Mouse (Mus musculus) forebrain, embryonic 13.5 days (tissue): ENCODE measurements at regions not wholly inside any gene's neighbourhood (a gene's known extent, or its start where the extent isn't known, plus 50 kb on each side); places are given as distances from the start of the nearest gene placed in this dataset.

Source experiments
- ATAC-seq: fragments of 200-750 bp; cut with Nextera tagmentation; 2 replicates; pipeline ENCODE4 v1.8.0; 2017
- H3K27ac ChIP-seq: fragments of 300-500 bp; sonication (generic); 2 replicates; pipeline ENCODE4 v1.5.1; 2015; ENCODE audit warnings: inconsistent platforms, mild to moderate bottlenecking, moderate library complexity
- H3K27me3 ChIP-seq: fragments of 300-500 bp; sonication (generic); 2 replicates; pipeline ENCODE4 v1.6.1; 2015; ENCODE audit warnings: mild to moderate bottlenecking, inconsistent platforms
- H3K36me3 ChIP-seq: fragments of 300-500 bp; sonication (generic); 2 replicates; pipeline ENCODE4 v1.6.1; 2015; ENCODE audit warnings: mild to moderate bottlenecking, inconsistent platforms; ENCODE audit not compliant: poor library complexity, severe bottlenecking
- H3K4me1 ChIP-seq: fragments of 300-500 bp; sonication (generic); 2 replicates; pipeline ENCODE4 v1.6.1; 2015; ENCODE audit warnings: inconsistent platforms
- H3K4me2 ChIP-seq: fragments of 300-500 bp; sonication (generic); 2 replicates; pipeline ENCODE4 v1.6.1; 2015; ENCODE audit warnings: inconsistent platforms, mild to moderate bottlenecking, moderate library complexity
- H3K4me3 ChIP-seq: fragments of 300-500 bp; sonication (generic); 2 replicates; pipeline ENCODE4 v1.5.1; 2015; ENCODE audit warnings: mild to moderate bottlenecking, inconsistent platforms
- H3K9ac ChIP-seq: fragments of 300-500 bp; sonication (generic); 2 replicates; pipeline ENCODE4 v1.6.1; 2015; ENCODE audit warnings: mild to moderate bottlenecking, inconsistent platforms
- H3K9me3 ChIP-seq: fragments of 300-500 bp; sonication (generic); replicated peaks from 2 replicates; pipeline ENCODE4 v1.6.1; 2016; ENCODE audit warnings: inconsistent platforms
- WGBS: fragments of 180-500 bp; shearing (Covaris S2); methylation state at CpG from one replicate; pipeline ENCODE4 v1.1.7; 2015; 5-methylcytosine and 5-hydroxymethylcytosine counted together

- Histone ChIP-seq H3K27me3 (no peaks in the 10 kb centered on the region), H3K9me3 (no peaks in the 10 kb centered on the region), H3K27ac (no peak overlapping the region), H3K4me1 (no peaks in the 10 kb centered on the region), H3K36me3 (no peaks in the 10 kb centered on the region), H3K4me3 (no peak overlapping the region), H3K9ac (no peak overlapping the region), H3K4me2 (no peak overlapping the region)
- 90% methylated on average over 4 of the region's 4 CpGs for WGBS
- 0 out of 2 replicates have a peak, but pooled peaks have one; percentile 10 for ATAC-seq
Observed at GRCm38 (mm10) chr10:56453578-56454069, 76.5 kb downstream of the Gja1 start.

DNA sequence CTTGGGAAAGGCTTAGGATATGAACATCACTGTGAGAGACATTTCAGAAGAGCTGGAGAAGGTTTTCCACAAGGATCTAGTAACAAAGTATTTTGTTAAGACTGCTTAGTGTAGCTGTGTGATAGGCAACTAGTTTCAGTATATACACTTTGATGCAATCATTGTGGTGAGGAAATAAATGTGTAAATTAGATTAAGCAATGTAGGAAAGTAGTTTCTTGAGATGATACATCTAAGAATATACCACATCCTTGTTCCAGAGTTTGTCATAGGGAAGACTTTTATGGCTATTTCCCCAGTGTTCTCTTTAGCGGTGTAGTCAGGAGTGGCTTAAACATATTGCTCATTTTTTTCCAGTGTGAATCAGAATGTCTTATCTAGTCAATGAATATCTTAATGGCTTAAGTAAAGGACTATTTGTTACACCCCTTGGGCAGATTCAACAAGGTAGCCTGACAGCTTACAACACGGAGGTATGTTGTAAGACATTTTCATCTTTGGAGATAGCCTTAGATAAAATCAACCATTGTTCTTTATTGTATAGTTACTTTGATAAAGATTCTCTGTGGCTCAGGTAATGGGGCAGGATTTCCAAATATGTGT is 78.8 kb downstream of the Gja1 start:
- no peaks in the 10 kb centered on the region for H3K36me3 ChIP-seq
- H3K27me3 ChIP-seq: no peaks in the 10 kb centered on the region
- H3K9ac ChIP-seq: no peak overlapping the region
- H3K4me1 ChIP-seq: no peaks in the 10 kb centered on the region
- no peak overlapping the region for H3K4me2 ChIP-seq
- 92% methylated on average over 2 of the region's 2 CpGs for WGBS
- no peak for ATAC-seq
- no peak overlapping the region for H3K4me3 ChIP-seq
- H3K27ac ChIP-seq: no peak overlapping the region
- no peaks in the 10 kb centered on the region for H3K9me3 ChIP-seq

GRCm38 (mm10) chr10:56468537-56468936 is 91.4 kb downstream of the Gja1 start:
- Histone ChIP-seq H3K27ac (no peak overlapping the region), H3K36me3 (no peaks in the 10 kb centered on the region), H3K27me3 (no peaks in the 10 kb centered on the region), H3K9ac (no peak overlapping the region), H3K9me3 (no peaks in the 10 kb centered on the region), H3K4me3 (no peak overlapping the region), H3K4me1 (no peaks in the 10 kb centered on the region), H3K4me2 (no peak overlapping the region)
- WGBS: 77% methylated on average over 6 of the region's 6 CpGs
- ATAC-seq: no peak

GRCm38 (mm10) chr10:56468993-56469712 is 92.0 kb downstream of the Gja1 start:
- 75% methylated on average over 15 of the region's 15 CpGs for WGBS
- Histone ChIP-seq H3K27ac (no peak overlapping the region), H3K9me3 (no peaks in the 10 kb centered on the region), H3K27me3 (no peaks in the 10 kb centered on the region), H3K9ac (no peak overlapping the region), H3K4me1 (no peaks in the 10 kb centered on the region), H3K36me3 (no peaks in the 10 kb centered on the region), H3K4me2 (no peak overlapping the region), H3K4me3 (no peak overlapping the region)
- ATAC-seq: no peak

- WGBS: 82% methylated on average over 3 of the region's 3 CpGs
Observed at GRCm38 (mm10) chr10:56469895-56470294, 92.8 kb downstream of the Gja1 start.

GRCm38 (mm10) chr10:56474951-56475350 is 97.8 kb downstream of the Gja1 start:
- ATAC-seq: no peak
- Histone ChIP-seq H3K4me2 (no peak overlapping the region), H3K9ac (no peak overlapping the region), H3K4me1 (no peaks in the 10 kb centered on the region), H3K9me3 (no peaks in the 10 kb centered on the region), H3K36me3 (no peaks in the 10 kb centered on the region), H3K4me3 (no peak overlapping the region), H3K27ac (no peak overlapping the region), H3K27me3 (no peaks in the 10 kb centered on the region)
- WGBS: 82% methylated on average over 6 of the region's 6 CpGs

More at GRCm38 (mm10) chr10:56469895-56470294, 92.8 kb downstream of the Gja1 start:
- no peak overlapping the region for H3K4me3 ChIP-seq
- no peaks in the 10 kb centered on the region for H3K27me3 ChIP-seq
- no peaks in the 10 kb centered on the region for H3K9me3 ChIP-seq
- no peaks in the 10 kb centered on the region for H3K4me1 ChIP-seq
- no peak for ATAC-seq
- H3K27ac ChIP-seq: no peak overlapping the region
- no peak overlapping the region for H3K9ac ChIP-seq
- H3K36me3 ChIP-seq: no peaks in the 10 kb centered on the region
- no peak overlapping the region for H3K4me2 ChIP-seq

DNA sequence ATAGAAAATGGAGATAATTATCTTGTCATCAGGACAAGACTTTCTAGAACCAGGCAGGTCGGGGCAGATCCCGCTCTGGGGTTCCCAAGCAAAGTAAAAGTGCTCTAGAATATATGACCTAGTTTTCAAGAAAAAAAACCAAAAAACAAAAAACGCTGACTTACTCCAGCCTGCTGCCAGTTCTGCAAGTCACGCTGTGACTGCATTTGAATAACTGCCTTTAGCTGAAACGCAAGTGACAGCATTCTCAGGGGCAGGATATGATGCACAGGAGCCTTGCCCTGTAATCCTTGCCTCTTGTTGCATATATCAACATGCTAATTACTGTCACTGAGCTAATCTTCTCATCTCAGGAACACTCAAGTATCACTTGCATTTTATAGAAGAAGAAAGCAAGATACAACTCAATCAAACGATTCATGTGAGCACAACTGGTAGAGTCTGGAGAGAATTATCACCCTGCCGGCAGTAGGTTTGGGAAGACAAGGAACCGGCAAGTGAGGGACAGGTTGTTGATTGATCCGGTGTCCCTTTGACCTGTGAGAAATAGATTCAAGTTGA is 105.1 kb downstream of the Gja1 start:
- Histone ChIP-seq H3K9ac (no peak overlapping the region), H3K4me3 (no peak overlapping the region), H3K36me3 (no peaks in the 10 kb centered on the region), H3K27ac (no peak overlapping the region), H3K4me1 (0 out of 2 replicates have a peak, but pooled peaks cover 3% of the 10 kb centered on the region), H3K27me3 (no peaks in the 10 kb centered on the region), H3K4me2 (no peak overlapping the region), H3K9me3 (no peaks in the 10 kb centered on the region)
- no peak for ATAC-seq
- WGBS: 70% methylated on average over 9 of the region's 9 CpGs

GRCm38 (mm10) chr10:56484931-56485330 is 107.8 kb downstream of the Gja1 start:
- Histone ChIP-seq H3K36me3 (no peaks in the 10 kb centered on the region), H3K27me3 (no peaks in the 10 kb centered on the region), H3K9me3 (no peaks in the 10 kb centered on the region), H3K27ac (no peak overlapping the region), H3K9ac (no peak overlapping the region), H3K4me1 (0 out of 2 replicates have a peak, but pooled peaks cover 3% of the 10 kb centered on the region), H3K4me2 (no peak overlapping the region), H3K4me3 (no peak overlapping the region)
- ATAC-seq: peak; percentile 88
- WGBS: 72% methylated on average over 8 of the region's 8 CpGs

- Histone ChIP-seq H3K9ac (no peak overlapping the region), H3K4me3 (no peak overlapping the region), H3K27ac (no peak overlapping the region), H3K27me3 (no peaks in the 10 kb centered on the region), H3K4me1 (0 out of 2 replicates have a peak, but pooled peaks cover 3% of the 10 kb centered on the region), H3K36me3 (no peaks in the 10 kb centered on the region), H3K4me2 (no peak overlapping the region), H3K9me3 (no peaks in the 10 kb centered on the region)
- no peak for ATAC-seq
- 85% methylated on average over 5 of the region's 5 CpGs for WGBS
Observed at GRCm38 (mm10) chr10:56485746-56486145, 108.6 kb downstream of the Gja1 start.

DNA sequence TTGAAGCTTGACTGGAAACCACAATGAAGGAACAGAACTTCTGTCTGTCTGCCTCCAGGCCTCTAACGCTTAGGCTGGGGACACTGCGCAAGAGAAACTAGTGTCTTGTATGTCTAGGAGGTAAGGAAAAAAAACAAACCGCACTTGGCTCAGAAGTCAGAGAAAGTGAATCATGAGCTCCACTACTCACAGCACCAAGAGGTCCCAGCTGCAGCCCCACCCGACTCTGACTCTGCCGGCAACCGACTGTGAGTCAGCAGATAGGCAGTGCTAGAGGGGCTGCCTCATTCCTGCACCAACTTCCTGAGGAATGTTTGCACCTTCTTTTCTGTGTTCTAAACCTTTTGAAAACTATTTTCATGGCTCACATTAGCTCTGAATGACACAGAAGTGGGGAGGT is 109.5 kb downstream of the Gja1 start:
- no peak for ATAC-seq
- no peaks in the 10 kb centered on the region for H3K27me3 ChIP-seq
- no peak overlapping the region for H3K27ac ChIP-seq
- WGBS: 82% methylated on average over 6 of the region's 6 CpGs
- no peaks in the 10 kb centered on the region for H3K9me3 ChIP-seq
- no peak overlapping the region for H3K4me3 ChIP-seq
- 0 out of 2 replicates have a peak, but pooled peaks cover 3% of the 10 kb centered on the region for H3K4me1 ChIP-seq
- no peak overlapping the region for H3K4me2 ChIP-seq
- H3K9ac ChIP-seq: no peak overlapping the region
- no peaks in the 10 kb centered on the region for H3K36me3 ChIP-seq

- 77% methylated on average over 1 of the region's 1 CpGs for WGBS
- Histone ChIP-seq H3K9me3 (no peaks in the 10 kb centered on the region), H3K27me3 (no peaks in the 10 kb centered on the region), H3K27ac (no peak overlapping the region), H3K36me3 (no peaks in the 10 kb centered on the region), H3K4me3 (no peak overlapping the region), H3K9ac (no peak overlapping the region), H3K4me1 (0 out of 2 replicates have a peak, but pooled peaks cover 5% of the 10 kb centered on the region), H3K4me2 (no peak overlapping the region)
- ATAC-seq: no peak
Observed at GRCm38 (mm10) chr10:56493461-56493860, 116.3 kb downstream of the Gja1 start.

- Histone ChIP-seq H3K27me3 (no peaks in the 10 kb centered on the region), H3K27ac (no peak overlapping the region), H3K4me1 (0 out of 2 replicates have a peak, but pooled peaks cover 5% of the 10 kb centered on the region), H3K4me3 (no peak overlapping the region), H3K9ac (no peak overlapping the region), H3K36me3 (no peaks in the 10 kb centered on the region), H3K9me3 (no peaks in the 10 kb centered on the region), H3K4me2 (no peak overlapping the region)
- ATAC-seq: peak; percentile 85; the same call in 1 of the 2 replicates
- 42% methylated on average over 4 of the region's 4 CpGs for WGBS
Observed at GRCm38 (mm10) chr10:56495352-56495751, 118.2 kb downstream of the Gja1 start.
